8 mouse cellular contexts compared by ENCODE assay signal in genomic region chr11:49410540-49410939, GRCm38 (mm10). TPM values are rescaled to one million over a fixed set of nuclear protein-coding genes. Genes with fewer than 3 reads are reported as not detected.
DNase-seq lines count a peak whose midpoint lies in the region.

No protein-coding gene starts in this region.

- intact Hi-C loops in left cerebral cortex, postnatal 4 days (cut with DNase I) = no loop called here
- intact Hi-C loops in left cerebral cortex, postnatal 25 days (cut with DNase I) = loop anchor here (5.0 kb wide), 1 partner anchor 218 kb away; no protein-coding TSS in a partner anchor

- DNase-seq in adrenal gland, postnatal 14 days = peak; percentile 11
- no peak for DNase-seq in adrenal gland, adult 8-10 months
- DNase-seq in left cerebral cortex, adult 18-20 months (ENCODE audit: low spot score in 2 of 2) = peak; percentile 3 to 8
- no peak for DNase-seq in left cerebral cortex, postnatal 4 days
- DNase-seq in WW6 (ENCODE audit: low read depth, low spot score) = peak; percentile 45
- peak; percentile 5 to 68 for DNase-seq in left cerebral cortex, postnatal 25 days (ENCODE audit: low spot score in 2 of 2)
- DNase-seq in layer of hippocampus, postnatal 10 days (ENCODE audit: low spot score in 2 of 2) = no peak
- no peak for DNase-seq in cerebellum, postnatal 36 days

RNA-seq across cellular contexts. Expression of gene Olfr1389, which starts 12.3 kb away (rescaled TPM):
- total RNA-seq in adrenal gland, postnatal 14 days (2021) = not detected in 2 replicates
- not detected for total RNA-seq in adrenal gland, adult 8-10 months (2022)
- not detected for total RNA-seq in left cerebral cortex, adult 18-20 months (2021)
- total RNA-seq in left cerebral cortex, postnatal 4 days (2021) = not detected
- total RNA-seq in left cerebral cortex, postnatal 25 days (2021) = not detected
- total RNA-seq in layer of hippocampus, postnatal 10 days (2021) = not detected

RNA-seq across cellular contexts. Expression of gene Olfr1388, which starts 25.9 kb away (rescaled TPM):
- 0.15 and 0.19 TPM in 2 replicates for total RNA-seq in adrenal gland, postnatal 14 days (2021)
- under 1 TPM in 3 of 4 experiments, not detected in 1; 0.08 to 0.34 (median 0.17) TPM for total RNA-seq in adrenal gland, adult 8-10 months (2022)
- total RNA-seq in left cerebral cortex, adult 18-20 months (2021) = under 1 TPM; 0.40 to 0.42 TPM
- under 1 TPM; 0.58 to 0.74 TPM for total RNA-seq in left cerebral cortex, postnatal 4 days (2021)
- under 1 TPM; 0.18 to 0.34 TPM for total RNA-seq in left cerebral cortex, postnatal 25 days (2021)
- total RNA-seq in layer of hippocampus, postnatal 10 days (2021) = under 1 TPM; 0.42 to 0.66 TPM

RNA-seq across cellular contexts. Expression of gene Olfr1387, which starts 44.6 kb away (rescaled TPM):
- not detected in 2 replicates for total RNA-seq in adrenal gland, postnatal 14 days (2021)
- not detected for total RNA-seq in adrenal gland, adult 8-10 months (2022)
- total RNA-seq in left cerebral cortex, adult 18-20 months (2021) = not detected
- total RNA-seq in left cerebral cortex, postnatal 4 days (2021) = not detected
- not detected for total RNA-seq in left cerebral cortex, postnatal 25 days (2021)
- total RNA-seq in layer of hippocampus, postnatal 10 days (2021) = not detected

RNA-seq across cellular contexts. Expression of gene Olfr1386, which starts 54.3 kb away (rescaled TPM):
- total RNA-seq in adrenal gland, postnatal 14 days (2021) = not detected in 2 replicates
- total RNA-seq in adrenal gland, adult 8-10 months (2022) = not detected
- not detected for total RNA-seq in left cerebral cortex, adult 18-20 months (2021)
- not detected for total RNA-seq in left cerebral cortex, postnatal 4 days (2021)
- not detected for total RNA-seq in left cerebral cortex, postnatal 25 days (2021)
- total RNA-seq in layer of hippocampus, postnatal 10 days (2021) = not detected

Comparison
In these comparisons a context has a peak if more than half of its experiments do, and no peak if none do; other contexts are left out.
1. DNase-seq: peak in adrenal gland, postnatal 14 days (single experiment), left cerebral cortex, adult 18-20 months (2 of 2), WW6 (single experiment) and left cerebral cortex, postnatal 25 days (2 of 2); none in adrenal gland, adult 8-10 months (single experiment), left cerebral cortex, postnatal 4 days (single experiment), layer of hippocampus, postnatal 10 days (0 of 2) and cerebellum, postnatal 36 days (0 of 2).